Mouse (Mus musculus) testis, adult 2 months (tissue): ENCODE data around the gene Nwd1.

ENCODE experiments used
- CTCF ChIP-seq: fragments of 200-500 bp; IDR thresholded peaks from 2 replicates; pipeline ENCODE4 v1.5.1; 2012; ENCODE audit warnings: low read depth, mild to moderate bottlenecking, inconsistent platforms, low read length, moderate library complexity; ENCODE audit not compliant: control insufficient read depth, insufficient read depth, insufficient replicate concordance
- POLR2A ChIP-seq: fragments of 200-500 bp; IDR thresholded peaks from 2 replicates; pipeline ENCODE4 v1.6.1; 2012; ENCODE audit warnings: low read depth, mild to moderate bottlenecking, inconsistent platforms, low read length, moderate library complexity; ENCODE audit not compliant: control insufficient read depth

DNA sequence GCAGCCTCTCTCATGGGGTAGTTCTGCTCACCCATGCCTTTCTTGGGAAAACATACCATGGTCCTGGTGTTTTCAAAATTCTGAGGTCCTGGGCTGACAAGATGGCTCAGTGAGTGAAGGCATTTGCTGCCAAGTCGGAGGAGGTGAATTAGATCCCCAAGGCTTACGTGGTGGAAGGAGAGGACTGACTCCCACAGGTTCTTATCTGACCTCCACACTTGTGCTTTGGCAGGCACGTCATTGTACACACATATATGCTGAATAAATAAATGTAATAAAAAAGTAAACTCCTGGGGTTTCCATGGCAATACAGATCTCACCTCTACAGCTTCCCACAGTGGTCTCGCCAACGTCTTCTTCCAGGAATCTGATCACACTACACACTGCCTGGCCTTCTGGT is 70.1 kb downstream of the Nwd1 start:
- TF ChIP-seq CTCF: no peak
- TF ChIP-seq POLR2A: no peak
